Mouse (Mus musculus) myocyte (in vitro differentiated cells): ENCODE measurements around the gene Slc2a3.

ENCODE experiments used
- CEBPB ChIP-seq: IDR thresholded peaks from 2 replicates; pipeline ENCODE4 v1.6.1; 2011; ENCODE audit warnings: mild to moderate bottlenecking, moderate library complexity; ENCODE audit not compliant: poor library complexity, insufficient read depth, severe bottlenecking
- E2F4 ChIP-seq: IDR thresholded peaks from one replicate; pipeline ENCODE4 v1.6.1; 2011; ENCODE audit warnings: mild to moderate bottlenecking, control low read depth, moderate library complexity; ENCODE audit not compliant: insufficient read depth
- MAX ChIP-seq: IDR thresholded peaks from one replicate; pipeline ENCODE4 v1.6.1; 2011; ENCODE audit warnings: low read depth, mild to moderate bottlenecking, control low read depth
- MYOD1 ChIP-seq, 3 experiments: IDR thresholded peaks; one replicate each; pipeline ENCODE4 v1.6.1; 2011; ENCODE audit warnings: control low read depth in 2 of 3, low read depth in 2 of 3, mild to moderate bottlenecking in 2 of 3, moderate library complexity in 1 of 3; ENCODE audit not compliant: insufficient read length in 2 of 3, control insufficient read depth in 1 of 3
- MYOG ChIP-seq, 3 experiments: IDR thresholded peaks; one replicate each; pipeline ENCODE4 v1.6.1; 2011; ENCODE audit warnings: control low read depth in 2 of 3, low read depth in 2 of 3, mild to moderate bottlenecking in 2 of 3; ENCODE audit not compliant: insufficient read length in 2 of 3, control insufficient read depth in 1 of 3, insufficient read depth in 1 of 3
- POLR2A ChIP-seq: IDR thresholded peaks from one replicate; pipeline ENCODE4 v1.6.1; 2011; ENCODE audit warnings: low read depth, mild to moderate bottlenecking, control low read depth, moderate library complexity; ENCODE audit not compliant: insufficient read length
- POLR2AphosphoS2 ChIP-seq: IDR thresholded peaks from one replicate; pipeline ENCODE4 v1.6.1; 2011; ENCODE audit warnings: low read depth, control low read depth; ENCODE audit not compliant: insufficient read length
- TCF12 ChIP-seq: IDR thresholded peaks from one replicate; pipeline ENCODE4 v1.6.1; 2011; ENCODE audit warnings: mild to moderate bottlenecking, control low read depth; ENCODE audit not compliant: poor library complexity, insufficient read depth, severe bottlenecking
- TCF3 ChIP-seq: IDR thresholded peaks from one replicate; pipeline ENCODE4 v1.6.1; 2011; ENCODE audit warnings: low read depth, control low read depth; ENCODE audit not compliant: insufficient read length
- USF1 ChIP-seq: IDR thresholded peaks from one replicate; pipeline ENCODE4 v1.6.1; 2011; ENCODE audit warnings: low read depth, mild to moderate bottlenecking, control low read depth, moderate library complexity

DNA sequence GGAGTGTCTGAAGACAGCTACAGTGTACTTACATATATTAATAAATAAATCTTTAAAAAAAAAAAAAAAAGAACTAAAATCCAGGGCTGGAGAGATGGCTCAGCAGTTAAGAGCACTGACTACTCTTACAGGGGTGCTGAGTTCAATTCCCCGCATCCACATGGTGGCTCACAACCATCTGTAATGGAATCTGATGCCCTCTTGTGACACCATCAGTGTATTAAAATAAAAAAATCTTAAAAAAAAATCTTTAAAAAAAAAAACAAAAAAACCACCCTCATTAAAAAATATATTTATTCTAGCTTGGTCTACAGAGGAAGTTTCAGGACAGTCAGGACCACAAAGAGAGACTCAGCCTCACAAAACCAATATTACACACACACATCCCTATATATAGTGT is 27.1 kb downstream of the Slc2a3 start:
- no peak for TF ChIP-seq TCF12
- TF ChIP-seq USF1 = no peak
- no peak for TF ChIP-seq E2F4
- no peak for TF ChIP-seq POLR2A
- TF ChIP-seq POLR2AphosphoS2 = no peak
- TF ChIP-seq MYOD1 (IDR thresholded peaks at IDR 0.05; ENCODE audit: control insufficient read depth in 1 of 3, insufficient read length in 2 of 3, low read depth in 2 of 3) = no peak
- no peak for TF ChIP-seq MAX
- TF ChIP-seq MYOG (IDR thresholded peaks at IDR 0.05; ENCODE audit: control insufficient read depth in 1 of 3, insufficient read depth in 1 of 3, insufficient read length in 2 of 3, low read depth in 2 of 3) = no peak
- TF ChIP-seq TCF3 = no peak
- TF ChIP-seq CEBPB = no peak
